Mouse (Mus musculus) cortical plate, adult 2 months (tissue): ENCODE results near the gene Shroom3.

Experiments
- CTCF ChIP-seq: fragments of 200-500 bp; IDR thresholded peaks from 2 replicates; pipeline ENCODE4 v1.5.1; 2011; ENCODE audit warnings: mild to moderate bottlenecking, control low read depth, low read length; ENCODE audit not compliant: insufficient read depth; ENCODE audit errors: extremely low read depth
- POLR2A ChIP-seq: fragments of 200-500 bp; IDR thresholded peaks from 2 replicates; pipeline ENCODE4 v1.6.1; 2011; ENCODE audit warnings: mild to moderate bottlenecking, low read length, control low read depth; ENCODE audit not compliant: insufficient read depth; ENCODE audit errors: extremely low read depth

- TF ChIP-seq POLR2A (no peak), CTCF (no peak)
These were observed 265.9 kb downstream of the Shroom3 start for GRCm38 (mm10) chr5:92948972-92949745.
